Mouse (Mus musculus) heart, embryonic 14.5 days (tissue): ENCODE data around the gene Ezr. TPM values are rescaled to one million over a fixed set of nuclear protein-coding genes. Genes with fewer than 3 reads are reported as not detected.

Source experiments
- ATAC-seq: fragments of 200-750 bp; cut with Nextera tagmentation; 2 replicates; pipeline ENCODE4 v1.8.0; 2017; ENCODE audit warnings: low read depth, moderate TSS enrichment; ENCODE audit not compliant: insufficient number of reproducible peaks, insufficient read depth, low FRiP score
- H3K27ac ChIP-seq, 2 experiments: fragments of 200-500 bp in 1 of 2; fragments of 300-500 bp in 1 of 2; sonication (generic) in 1 of 2; replicated peaks in 1 of 2; 2 replicates each; pipeline ENCODE4 v1.5.1; 2012 to 2014; ENCODE audit warnings: low read depth in 2 of 2, low read length in 2 of 2, control low read depth in 1 of 2, mild to moderate bottlenecking in 1 of 2, mixed read lengths in 1 of 2; ENCODE audit not compliant: control insufficient read depth in 1 of 2, insufficient read depth in 1 of 2
- H3K27me3 ChIP-seq: fragments of 300-500 bp; sonication (generic); 2 replicates; pipeline ENCODE4 v1.6.1; 2014; ENCODE audit warnings: mild to moderate bottlenecking, low read length, control low read depth; ENCODE audit not compliant: control insufficient read depth, insufficient read depth
- H3K36me3 ChIP-seq: fragments of 300-500 bp; sonication (generic); 2 replicates; pipeline ENCODE4 v1.6.1; 2014; ENCODE audit warnings: mild to moderate bottlenecking, control low read depth, low read length, mixed read lengths; ENCODE audit not compliant: control insufficient read depth, insufficient read depth
- H3K4me1 ChIP-seq, 2 experiments: fragments of 200-500 bp in 1 of 2; fragments of 300-500 bp in 1 of 2; sonication (generic) in 1 of 2; 2 replicates each; pipeline ENCODE4 v1.6.1; 2012 to 2014; ENCODE audit warnings: low read length in 2 of 2, control low read depth in 1 of 2, mixed read lengths in 1 of 2; ENCODE audit not compliant: control insufficient read depth in 2 of 2, insufficient read depth in 2 of 2
- H3K4me2 ChIP-seq: fragments of 300-500 bp; sonication (generic); 2 replicates; pipeline ENCODE4 v1.6.1; 2014; ENCODE audit warnings: mild to moderate bottlenecking, low read length
- H3K4me3 ChIP-seq, 2 experiments: fragments of 200-500 bp in 1 of 2; fragments of 300-500 bp in 1 of 2; sonication (generic) in 1 of 2; 2 replicates each; pipeline ENCODE4 v1.5.1; 2012 to 2014; ENCODE audit warnings: low read length in 2 of 2, mild to moderate bottlenecking in 2 of 2, control low read depth in 1 of 2, low read depth in 1 of 2, moderate library complexity in 1 of 2; ENCODE audit not compliant: control insufficient read depth in 1 of 2, insufficient read depth in 1 of 2
- H3K9ac ChIP-seq: fragments of 300-500 bp; sonication (generic); 2 replicates; pipeline ENCODE4 v1.6.1; 2014; ENCODE audit warnings: mild to moderate bottlenecking, low read length
- H3K9me3 ChIP-seq: fragments of 300-500 bp; sonication (generic); 2 replicates; pipeline ENCODE4 v1.6.1; 2016; ENCODE audit warnings: low read length, control low read depth; ENCODE audit not compliant: control insufficient read depth
- WGBS: fragments of 180-500 bp; shearing (Covaris S2); extraction: QIAGEN DNeasy Blood & Tissue Kit; methylation state at CpG from one replicate; pipeline ENCODE4 v1.1.7; 2014; 5-methylcytosine and 5-hydroxymethylcytosine counted together
- polyA plus RNA-seq: library from polyadenylated mRNA; unstranded; fragments of >200 nt; fragmentation: Nextera tagmentation; extraction: Ambion mirVana; gene quantifications from 2 replicates; pipeline ENCODE4 v1.2.1, GENCODE M21; 2014

Ezr gene
- polyA plus RNA-seq, 1 experiment from 2014 or later = 102 TPM

- WGBS = 90% methylated on average over 6 of the region's 6 CpGs
- Histone ChIP-seq H3K36me3 (no peaks in the 10 kb centered on the region), H3K4me1 (no peaks in the 10 kb centered on the region), H3K9me3 (peaks cover 3% of the 10 kb centered on the region; the same call in 1 of the 2 replicates), H3K4me3 (no peak overlapping the region), H3K27ac (no peak overlapping the region), H3K4me2 (no peak overlapping the region), H3K9ac (no peak overlapping the region), H3K27me3 (no peaks in the 10 kb centered on the region)
- ATAC-seq = no peak
Measured at GRCm38 (mm10) chr17:6804111-6804510, 21.5 kb upstream of the Ezr start.

- Histone ChIP-seq H3K4me2 (no peak overlapping the region), H3K27me3 (no peaks in the 10 kb centered on the region), H3K9me3 (peaks cover 3% of the 10 kb centered on the region; the same call in 1 of the 2 replicates), H3K36me3 (no peaks in the 10 kb centered on the region), H3K27ac (no peak overlapping the region), H3K9ac (no peak overlapping the region), H3K4me1 (no peaks in the 10 kb centered on the region), H3K4me3 (no peak overlapping the region)
- WGBS = 77% methylated on average over 1 of the region's 1 CpGs
- no peak for ATAC-seq
Measured at GRCm38 (mm10) chr17:6803614-6804013, 21.0 kb upstream of the Ezr start.

- Histone ChIP-seq H3K4me3 (no peak overlapping the region), H3K36me3 (no peaks in the 10 kb centered on the region), H3K4me1 (peaks cover 0 to 6% of the 10 kb centered on the region in 2 experiments; a peak in 1 of 4 replicates), H3K27ac (no peak overlapping the region), H3K4me2 (no peak overlapping the region), H3K27me3 (no peaks in the 10 kb centered on the region), H3K9ac (no peak overlapping the region), H3K9me3 (peaks cover 3% of the 10 kb centered on the region; the same call in 1 of the 2 replicates)
- WGBS = 72% methylated on average over 12 of the region's 12 CpGs
- ATAC-seq = no peak
Measured at GRCm38 (mm10) chr17:6798392-6799061, 15.9 kb upstream of the Ezr start.

- 50% methylated on average over 4 of the region's 4 CpGs for WGBS
- Histone ChIP-seq H3K9me3 (peaks cover 3% of the 10 kb centered on the region; the same call in 1 of the 2 replicates), H3K36me3 (no peaks in the 10 kb centered on the region), H3K4me2 (no peak overlapping the region), H3K27me3 (no peaks in the 10 kb centered on the region), H3K4me1 (peaks cover 0 to 6% of the 10 kb centered on the region in 2 experiments; a peak in 1 of 4 replicates), H3K9ac (no peak overlapping the region), H3K4me3 (no peak overlapping the region), H3K27ac (no peak overlapping the region)
- no peak for ATAC-seq
Measured at GRCm38 (mm10) chr17:6797471-6797870, 14.9 kb upstream of the Ezr start.

GRCm38 (mm10) chr17:6794160-6794751, 11.7 kb upstream of the Ezr start:
- no peak for ATAC-seq
- WGBS = 31% methylated on average over 12 of the region's 12 CpGs

GRCm38 (mm10) chr17:6789581-6790118, 7.1 kb upstream of the Ezr start:
- Histone ChIP-seq H3K9ac (no peak overlapping the region), H3K27ac (no peak overlapping the region), H3K4me3 (no peak overlapping the region), H3K9me3 (no peaks in the 10 kb centered on the region), H3K27me3 (no peaks in the 10 kb centered on the region), H3K36me3 (no peaks in the 10 kb centered on the region), H3K4me2 (no peak overlapping the region), H3K4me1 (peaks cover 0 to 4% of the 10 kb centered on the region in 2 experiments; a peak in 1 of 4 replicates)
- no peak for ATAC-seq
- 88% methylated on average over 9 of the region's 9 CpGs for WGBS

More at GRCm38 (mm10) chr17:6794160-6794751, 11.7 kb upstream of the Ezr start:
- Histone ChIP-seq H3K36me3 (no peaks in the 10 kb centered on the region), H3K9ac (no peak overlapping the region), H3K27ac (no peak overlapping the region), H3K4me2 (no peak overlapping the region), H3K4me3 (no peak overlapping the region), H3K27me3 (no peaks in the 10 kb centered on the region), H3K4me1 (peaks cover 0 to 6% of the 10 kb centered on the region in 2 experiments; a peak in 1 of 4 replicates), H3K9me3 (no peaks in the 10 kb centered on the region)

- Histone ChIP-seq H3K27ac (no peak overlapping the region), H3K4me1 (peaks cover 0 to under 1% of the 10 kb centered on the region in 2 experiments; a peak in 1 of 4 replicates), H3K36me3 (no peaks in the 10 kb centered on the region), H3K9ac (no peak overlapping the region), H3K9me3 (no peaks in the 10 kb centered on the region), H3K4me2 (no peak overlapping the region), H3K27me3 (no peaks in the 10 kb centered on the region), H3K4me3 (no peak overlapping the region)
- ATAC-seq = no peak
Measured at GRCm38 (mm10) chr17:6789103-6789502, 6.5 kb upstream of the Ezr start.
